Mouse (Mus musculus): ENCODE data around the gene Gpr4.

DNA sequence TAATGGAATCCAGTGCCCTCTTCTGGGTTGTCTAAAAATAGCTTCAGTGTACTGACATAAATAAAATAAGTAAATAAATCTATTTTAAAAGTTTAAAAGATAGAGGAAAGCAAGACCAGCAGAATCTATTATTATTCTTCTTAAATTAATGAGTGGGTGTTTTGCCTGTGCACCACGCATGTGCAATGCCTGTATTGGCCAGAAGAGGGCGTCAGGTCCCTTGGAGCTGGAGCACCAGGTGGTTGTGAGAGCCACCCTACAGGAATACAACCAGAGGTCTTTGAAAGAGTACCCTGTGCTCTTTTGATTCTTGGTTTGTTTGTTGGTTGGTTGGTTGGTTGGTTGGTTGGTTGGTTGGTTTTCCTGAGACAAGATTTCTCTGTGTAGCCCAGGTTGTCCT lies 14.4 kb upstream of the Gpr4 start:
- TF ChIP-seq HCFC1 (IDR thresholded peaks at IDR 0.05; ENCODE audit: borderline replicate concordance, insufficient read depth, low read length) (no peak), ZNF384 (IDR thresholded peaks at IDR 0.05; ENCODE audit: low read depth, low read length) (no peak), MAFK (IDR thresholded peaks at IDR 0.05; ENCODE audit: insufficient read depth, low read depth, low read length) (no peak)
